Mouse (Mus musculus) lung, adult 2 months (tissue): ENCODE data around the gene Fam209. TPM values are rescaled to one million over a fixed set of nuclear protein-coding genes. Genes with fewer than 3 reads are reported as not detected.

ENCODE experiments used
- DNase-seq: peaks from one replicate; pipeline ENCODE4 v3.0.0; 2022
- H3K4me1 ChIP-seq: fragments of 200-500 bp; 2 replicates; pipeline ENCODE4 v1.6.1; 2011; ENCODE audit warnings: low read length; ENCODE audit not compliant: control insufficient read depth, insufficient read depth
- H3K4me3 ChIP-seq: fragments of 200-500 bp; replicated peaks from 2 replicates; pipeline ENCODE3; 2011; ENCODE audit warnings: low read depth, mild to moderate bottlenecking, control low read depth, low read length; ENCODE audit errors: extremely low read depth
- CTCF ChIP-seq: fragments of 200-500 bp; IDR thresholded peaks from 2 replicates; pipeline ENCODE4 v1.5.1; 2011; ENCODE audit warnings: mild to moderate bottlenecking, low read length, control low read depth; ENCODE audit not compliant: insufficient read depth
- POLR2A ChIP-seq: fragments of 200-500 bp; IDR thresholded peaks from 2 replicates; pipeline ENCODE4 v1.6.1; 2011; ENCODE audit warnings: low read depth, mild to moderate bottlenecking, control low read depth, low read length, borderline replicate concordance; ENCODE audit errors: extremely low read depth
- WGBS: fragments of 180-500 bp; shearing (Covaris S2); methylation state at CpG from one replicate; pipeline ENCODE4 v1.1.7; 2018; 5-methylcytosine and 5-hydroxymethylcytosine counted together
- polyA plus RNA-seq: library from polyadenylated mRNA; depleted of rRNA; stranded (reverse); fragments of >200 nt; gene quantifications from 2 replicates; pipeline ENCODE4 v1.2.3, GENCODE M21; 2012

Fam209 gene
- polyA plus RNA-seq, 1 experiment = 0.26 TPM

- no peak overlapping the region for H3K4me3 ChIP-seq
- no peak for DNase-seq
- WGBS = 82% methylated on average over 6 of the region's 6 CpGs
- no peaks in the 10 kb centered on the region for H3K4me1 ChIP-seq
- TF ChIP-seq CTCF (no peak), POLR2A (no peak)
Observed at GRCm38 (mm10) chr2:172450640-172451039, 21.7 kb upstream of the Fam209 start.

- no peak for DNase-seq
- TF ChIP-seq CTCF = no peak
- TF ChIP-seq POLR2A = no peak
- WGBS = 86% methylated on average over 4 of the region's 4 CpGs
- Histone ChIP-seq H3K4me3 (no peak overlapping the region), H3K4me1 (no peaks in the 10 kb centered on the region)
Observed at GRCm38 (mm10) chr2:172452031-172452430, 20.3 kb upstream of the Fam209 start.

GRCm38 (mm10) chr2:172452458-172452857 lies 19.9 kb upstream of the Fam209 start:
- H3K4me3 ChIP-seq = no peak overlapping the region
- DNase-seq = no peak
- WGBS = 93% methylated on average over 10 of the region's 10 CpGs
- H3K4me1 ChIP-seq = no peaks in the 10 kb centered on the region
- TF ChIP-seq POLR2A (no peak), CTCF (no peak)

GRCm38 (mm10) chr2:172458496-172458895 lies 13.8 kb upstream of the Fam209 start, which contains the start of gene Gcnt7:
Gene Gcnt7, minus strand, starts transcription at chr2:172458596.
- WGBS = 83% methylated on average over 11 of the region's 11 CpGs
- DNase-seq = no peak
- Histone ChIP-seq H3K4me1 (no peaks in the 10 kb centered on the region), H3K4me3 (no peak within 1 kb of the TSS)
- TF ChIP-seq POLR2A (no peak), CTCF (no peak)

DNA sequence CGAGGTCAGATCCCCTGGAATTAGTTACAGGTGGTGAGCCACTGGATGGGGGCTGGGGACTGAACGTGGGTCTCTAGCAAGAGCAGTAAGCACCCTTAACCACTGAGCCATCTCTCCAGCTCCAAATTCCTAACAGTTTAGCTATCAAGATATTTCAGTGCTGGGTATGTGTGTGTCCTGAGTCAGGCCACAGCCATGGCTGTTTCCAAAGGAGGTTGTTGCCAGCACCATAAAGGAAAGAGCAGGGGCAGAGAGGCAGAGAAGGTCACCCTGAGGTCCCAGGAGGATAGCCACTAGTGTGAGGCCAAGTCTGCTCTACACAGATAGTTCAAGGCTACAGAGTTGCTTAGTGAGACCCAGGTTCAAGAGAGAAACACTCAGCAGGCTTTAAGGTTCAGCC lies 11.7 kb upstream of the Fam209 start:
- 83% methylated on average over 2 of the region's 2 CpGs for WGBS
- no peaks in the 10 kb centered on the region for H3K4me1 ChIP-seq
- no peak overlapping the region for H3K4me3 ChIP-seq
- TF ChIP-seq CTCF (no peak), POLR2A (no peak)
- no peak for DNase-seq

DNA sequence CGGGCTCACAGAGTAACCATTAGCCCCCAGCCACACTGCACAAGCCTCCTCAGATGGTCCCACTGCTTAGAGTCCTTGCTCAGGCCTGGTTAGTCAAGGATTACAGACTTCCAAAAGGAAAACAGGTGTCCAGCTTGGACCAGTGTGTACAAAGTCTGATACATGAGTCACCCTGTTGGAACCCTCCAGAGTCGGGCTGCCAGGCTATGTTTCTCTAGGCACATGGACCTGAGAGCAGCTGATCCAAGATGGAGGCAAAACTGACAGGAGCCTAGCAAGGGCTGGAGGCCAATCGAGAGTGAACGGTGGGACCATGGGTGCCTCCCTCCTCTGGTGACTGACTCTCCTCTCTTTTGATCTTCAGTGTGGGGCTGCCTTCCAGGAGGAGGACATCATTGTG lies 9.5 kb upstream of the Fam209 start:
- TF ChIP-seq CTCF = no peak
- no peak for TF ChIP-seq POLR2A
- H3K4me1 ChIP-seq = no peaks in the 10 kb centered on the region
- WGBS = 89% methylated on average over 4 of the region's 4 CpGs
- no peak overlapping the region for H3K4me3 ChIP-seq
- DNase-seq = no peak

- no peak overlapping the region for H3K4me3 ChIP-seq
- no peaks in the 10 kb centered on the region for H3K4me1 ChIP-seq
- WGBS = 83% methylated on average over 11 of the region's 11 CpGs
- DNase-seq = no peak
- no peak for TF ChIP-seq POLR2A
- no peak for TF ChIP-seq CTCF
Observed at GRCm38 (mm10) chr2:172466427-172467132, 5.7 kb upstream of the Fam209 start.

DNA sequence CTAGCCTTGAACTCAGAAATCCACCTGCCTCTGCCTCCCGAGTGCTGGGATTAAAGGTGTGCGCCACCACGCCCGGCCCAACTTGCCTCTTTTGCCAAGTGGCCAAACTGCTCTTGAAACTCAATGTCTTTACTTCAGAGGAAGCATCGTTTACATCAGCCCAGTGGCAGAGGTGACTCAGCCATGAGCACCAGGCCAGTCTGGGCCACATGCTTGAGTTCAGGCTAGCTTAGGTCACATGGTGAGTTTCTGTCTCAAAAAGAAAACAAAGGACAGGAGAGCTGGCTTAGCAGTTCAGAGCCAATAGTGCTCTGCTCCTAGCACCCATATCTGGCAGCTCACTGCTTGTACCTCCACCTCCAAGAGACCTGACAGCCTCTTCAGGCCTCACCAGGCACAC lies 5.1 kb upstream of the Fam209 start:
- H3K4me1 ChIP-seq = no peaks in the 10 kb centered on the region
- WGBS = 84% methylated on average over 5 of the region's 5 CpGs
- no peak overlapping the region for H3K4me3 ChIP-seq
- DNase-seq = no peak
- TF ChIP-seq CTCF (no peak), POLR2A (no peak)

DNA sequence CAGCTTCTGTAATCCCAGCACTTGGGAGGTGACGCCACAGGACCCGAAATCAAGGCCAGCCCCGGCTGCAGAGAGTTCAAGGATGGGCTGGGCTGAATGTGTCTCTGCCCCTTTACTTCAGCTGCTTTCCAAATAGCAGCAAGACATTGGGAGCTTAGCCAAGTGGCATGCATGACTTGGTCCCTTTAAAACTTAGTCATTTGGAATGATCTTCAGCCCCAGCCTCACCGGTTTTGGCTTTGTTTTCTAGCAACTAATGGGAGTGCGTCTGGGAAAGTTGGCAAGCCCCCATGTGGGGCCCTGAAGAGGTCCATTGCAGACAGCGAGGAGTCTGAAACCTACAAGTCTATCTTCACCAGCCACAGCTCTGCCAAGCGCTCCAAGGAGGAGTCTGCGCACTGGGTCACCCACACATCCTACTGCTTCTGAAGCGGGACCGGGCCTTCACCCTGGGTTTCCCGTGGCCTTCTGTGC lies 3.9 kb upstream of the Fam209 start:
- WGBS = 65% methylated on average over 11 of the region's 11 CpGs
- no peak for DNase-seq

DNA sequence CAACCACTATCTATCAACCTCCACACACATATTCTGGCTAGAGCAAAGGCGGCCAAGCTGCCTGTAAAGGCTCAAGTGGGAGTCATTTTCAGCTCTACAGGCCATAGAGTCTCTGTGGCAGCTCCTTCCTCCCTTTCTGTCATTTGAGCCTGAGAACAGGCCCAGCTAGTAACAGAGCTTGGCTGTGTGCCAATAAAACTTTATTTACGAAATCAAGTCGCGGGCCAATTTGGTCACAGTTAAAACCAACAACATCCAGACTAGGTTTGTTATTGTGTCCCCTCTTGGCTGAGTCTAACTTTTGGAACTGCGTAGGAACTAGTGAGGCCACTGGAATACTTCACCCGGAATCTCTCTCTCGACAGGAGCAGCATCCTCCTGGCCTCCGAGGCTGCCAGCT lies 1.3 kb downstream of the Fam209 start:
- 33% methylated on average over 8 of the region's 8 CpGs for WGBS
- no peak for DNase-seq
- TF ChIP-seq CTCF (no peak), POLR2A (no peak)
- Histone ChIP-seq H3K4me1 (peaks cover 2% of the 10 kb centered on the region; the same call in 1 of the 2 replicates), H3K4me3 (no peak overlapping the region)

More for the DNA sequence above, 3.9 kb upstream of the Fam209 start:
- 0 out of 2 replicates have a peak, but pooled peaks cover under 1% of the 10 kb centered on the region for H3K4me1 ChIP-seq
- H3K4me3 ChIP-seq = no peak overlapping the region
- TF ChIP-seq POLR2A (no peak), CTCF (no peak)
